15 mouse cellular contexts compared by ENCODE assay signal in the genomic region with DNA sequence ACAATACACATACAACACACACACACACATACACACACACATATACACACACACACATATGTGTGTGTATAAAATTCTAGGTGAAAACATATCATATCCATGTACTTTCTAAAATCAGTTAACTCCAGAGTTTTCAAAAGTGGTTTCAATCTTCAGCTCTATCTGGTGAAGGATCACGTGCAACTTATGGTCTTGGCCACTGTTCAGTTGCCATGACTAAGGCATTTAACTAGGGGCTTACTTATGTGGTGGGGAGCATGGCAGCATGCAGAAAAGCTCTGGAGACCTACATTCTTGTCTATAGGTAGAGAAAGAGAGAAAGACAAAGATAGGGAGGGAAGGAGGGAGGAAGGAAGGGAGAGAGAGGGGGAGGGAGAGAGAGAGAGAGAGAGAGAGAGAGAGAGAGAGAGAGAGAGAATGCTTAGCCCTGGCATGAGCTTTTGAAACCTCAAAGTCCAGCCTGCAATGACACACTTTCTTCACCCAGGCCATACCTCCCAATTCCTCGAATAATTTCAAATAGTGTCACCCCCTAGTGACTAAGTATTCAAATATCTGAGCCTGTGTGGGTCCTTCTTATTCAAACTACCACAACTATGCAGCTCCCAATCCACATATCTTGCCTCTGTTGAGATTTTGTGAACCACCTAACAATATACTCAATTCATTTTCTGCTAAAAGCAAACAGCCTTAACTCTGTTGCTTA.
"Had no signal": no experiment of that assay in that cellular context is flagged by ENCODE, and none has a peak within 500 bp of the region (broad histone marks: within the 10 kb centered on the region; RNA-seq: fewer than 3 reads in every experiment).

No protein-coding gene starts in this region.

- H3K4me1 ChIP-seq: liver, embryonic 13.5 days; stomach, embryonic 15.5 days had no signal

- H3K36me3 ChIP-seq: liver, embryonic 13.5 days; stomach, embryonic 15.5 days had no signal

- DNase-seq: kidney, adult 8-10 months; kidney, postnatal 14 days; layer of hippocampus, adult 9-11 months; liver, embryonic 13.5 days; lung, adult 2 months; lung, postnatal 14 days; lung, postnatal 4 days; midbrain, embryonic 14.5 days; right cerebral cortex, adult 18-20 months; right cerebral cortex, postnatal 25 days; spleen, adult 18-20 months; thymus, adult 18-20 months; thymus, postnatal 36 days had no signal

- H3K27me3 ChIP-seq: liver, embryonic 13.5 days; stomach, embryonic 15.5 days had no signal

- H3K9me3 ChIP-seq: liver, embryonic 13.5 days; stomach, embryonic 15.5 days had no signal

- H3K4me3 ChIP-seq: layer of hippocampus, adult 2 months; liver, embryonic 13.5 days; stomach, embryonic 15.5 days had no signal

- H3K27ac ChIP-seq: layer of hippocampus, adult 2 months; liver, embryonic 13.5 days; stomach, embryonic 15.5 days had no signal
